ENCODE assay signal across 23 mouse cellular contexts in the genomic region with DNA sequence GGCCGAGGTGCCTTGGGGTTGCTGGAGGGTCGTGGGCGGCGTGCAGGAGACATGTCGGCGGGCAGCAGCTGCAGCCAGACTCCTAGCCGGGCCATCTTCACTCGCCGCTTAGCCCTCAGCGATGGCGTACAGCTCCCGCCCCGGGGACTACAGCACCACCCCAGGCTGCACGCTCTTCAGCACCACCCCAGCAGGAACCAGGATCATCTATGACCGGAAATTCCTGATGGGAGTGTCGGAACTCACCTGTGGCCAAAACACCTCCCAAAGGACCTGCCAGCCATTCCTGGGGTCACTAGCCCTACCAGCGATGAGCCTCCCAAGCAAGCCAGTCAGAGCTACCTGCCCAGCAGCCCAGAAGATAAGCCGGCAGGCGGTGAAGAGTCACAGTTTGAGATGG. TPM values are rescaled to one million over a fixed set of nuclear protein-coding genes. Genes with fewer than 3 reads are reported as not detected.
DNase-seq lines count a peak whose midpoint lies in the region; ATAC-seq lines count a peak whose summit lies in the region.
"Had no signal": no experiment of that assay in that cellular context is flagged by ENCODE, and none has a peak within 500 bp of the region (broad histone marks: within the 10 kb centered on the region; RNA-seq: fewer than 3 reads in every experiment).

No protein-coding gene starts in this region.

- no peaks in the 10 kb centered on the region for H3K9me3 ChIP-seq in midbrain, embryonic 11.5 days (ENCODE audit: control insufficient read depth, low read length)
- H3K9me3 ChIP-seq in midbrain, embryonic 15.5 days = no peaks in the 10 kb centered on the region
- H3K9me3 ChIP-seq: embryonic facial prominence, embryonic 10.5 days; forebrain, embryonic 12.5 days; heart, embryonic 10.5 days; hindbrain, embryonic 12.5 days had no signal

- 81% methylated on average over 19 of the region's 19 CpGs for WGBS in midbrain, embryonic 11.5 days
- 84% methylated on average over 19 of the region's 19 CpGs for WGBS in midbrain, embryonic 15.5 days

- H3K4me3 ChIP-seq in midbrain, embryonic 11.5 days (ENCODE audit: low read depth, low read length) = no peak overlapping the region
- H3K4me3 ChIP-seq in midbrain, embryonic 15.5 days = no peak overlapping the region
- H3K4me3 ChIP-seq: embryonic facial prominence, embryonic 10.5 days; erythroblast, embryonic 14.5 days; forebrain, embryonic 12.5 days; heart, embryonic 10.5 days; hindbrain, embryonic 12.5 days had no signal

- H3K27ac ChIP-seq in midbrain, embryonic 11.5 days (ENCODE audit: low read depth, low read length) = no peak overlapping the region
- H3K27ac ChIP-seq in midbrain, embryonic 15.5 days = no peak overlapping the region
- H3K27ac ChIP-seq: embryonic facial prominence, embryonic 10.5 days; forebrain, embryonic 12.5 days; heart, embryonic 10.5 days; hindbrain, embryonic 12.5 days had no signal

- peaks cover 8% of the 10 kb centered on the region; the same call in 1 of the 2 replicates for H3K36me3 ChIP-seq in midbrain, embryonic 11.5 days (ENCODE audit: control insufficient read depth, insufficient read depth, low read length)
- H3K36me3 ChIP-seq in midbrain, embryonic 15.5 days (replicated peaks) = peaks cover 3% of the 10 kb centered on the region; the same call in 1 of the 2 replicates

- peak; percentile 19 for DNase-seq in midbrain, embryonic 11.5 days (ENCODE audit: low spot score, missing footprints)
- peak; percentile 24 for DNase-seq in ES-CJ7 (ENCODE audit: low read depth, low spot score)
- DNase-seq in ZHBTc4 (ENCODE audit: low read depth, low spot score) = peak; percentile 42
- no peak for DNase-seq in embryo, embryonic 10.5 days (ENCODE audit: low spot score)
- DNase-seq in layer of hippocampus, adult 9-11 months = no peak
- DNase-seq in lung, postnatal 36 days = no peak
- DNase-seq: adrenal gland, postnatal 14 days; cerebellum, adult 11-12 months; cerebellum, adult 9-10 months; cerebellum, postnatal 25 days; forebrain, postnatal 0 days; gastrocnemius, postnatal 14 days; heart, postnatal 10 days; heart, postnatal 4 days had no signal

- H3K4me2 ChIP-seq in midbrain, embryonic 11.5 days = no peak overlapping the region
- no peak overlapping the region for H3K4me2 ChIP-seq in midbrain, embryonic 15.5 days
- H3K4me2 ChIP-seq: forebrain, embryonic 12.5 days; hindbrain, embryonic 12.5 days had no signal

- H3K27me3 ChIP-seq in midbrain, embryonic 11.5 days (ENCODE audit: control insufficient read depth, insufficient read depth, low read length) = no peaks in the 10 kb centered on the region
- no peaks in the 10 kb centered on the region for H3K27me3 ChIP-seq in midbrain, embryonic 15.5 days (replicated peaks)
- H3K27me3 ChIP-seq: forebrain, embryonic 12.5 days; hindbrain, embryonic 12.5 days had no signal

- ATAC-seq in midbrain, embryonic 11.5 days (ENCODE audit: low FRiP score) = no peak
- ATAC-seq in midbrain, embryonic 15.5 days (replicated peaks) = no peak
- ATAC-seq in megakaryocyte-erythroid progenitor cell, adult 5-6 weeks (replicated peaks; ENCODE audit: low FRiP score, low TSS enrichment, poor library complexity, severe bottlenecking) = 0 out of 2 replicates have a peak, but pooled peaks have one; percentile 45
- ATAC-seq: forebrain, postnatal 0 days; hindbrain, embryonic 16.5 days; inflammation-experienced regulatory T-cells, adult 6 months had no signal

- H3K9ac ChIP-seq in midbrain, embryonic 11.5 days (ENCODE audit: low read length) = no peak overlapping the region
- no peak overlapping the region for H3K9ac ChIP-seq in midbrain, embryonic 15.5 days
- H3K9ac ChIP-seq: forebrain, embryonic 12.5 days; forebrain, postnatal 0 days; hindbrain, embryonic 12.5 days had no signal

- H3K4me1 ChIP-seq in midbrain, embryonic 11.5 days (ENCODE audit: control insufficient read depth, insufficient read depth, low read length) = no peaks in the 10 kb centered on the region
- H3K4me1 ChIP-seq in midbrain, embryonic 15.5 days = no peaks in the 10 kb centered on the region
- H3K4me1 ChIP-seq: embryonic facial prominence, embryonic 10.5 days; forebrain, embryonic 12.5 days; heart, embryonic 10.5 days; hindbrain, embryonic 12.5 days had no signal

RNA-seq across cellular contexts. Expression of a gene that starts 28.3 kb away (rescaled TPM):
- polyA plus RNA-seq in midbrain, embryonic 11.5 days (2014; fragmentation: Nextera tagmentation; extraction: Ambion mirVana) = 73.8 and 82.1 TPM in 2 replicates
- 15.0 TPM in 2 replicates for polyA plus RNA-seq in midbrain, embryonic 15.5 days (2015; fragmentation: Nextera tagmentation; extraction: Ambion mirVana)
- total RNA-seq in megakaryocyte-erythroid progenitor cell, adult 5-6 weeks (2014; fragmentation: Nextera tagmentation) = 41.8 and 68.1 TPM in 2 replicates
- 87.4 and 115 TPM in 2 replicates for total RNA-seq in megakaryocyte-erythroid progenitor cell, adult 5-6 weeks (2017)

RNA-seq across cellular contexts. Expression of a gene that starts 28.9 kb away (rescaled TPM):
- polyA plus RNA-seq in midbrain, embryonic 11.5 days (2014; fragmentation: Nextera tagmentation; extraction: Ambion mirVana) = 54.4 and 55.1 TPM in 2 replicates
- polyA plus RNA-seq in midbrain, embryonic 15.5 days (2015; fragmentation: Nextera tagmentation; extraction: Ambion mirVana) = 120 and 127 TPM in 2 replicates
- 9.5 and 13.2 TPM in 2 replicates for total RNA-seq in megakaryocyte-erythroid progenitor cell, adult 5-6 weeks (2014; fragmentation: Nextera tagmentation)
- total RNA-seq in megakaryocyte-erythroid progenitor cell, adult 5-6 weeks (2017) = 21.8 and 45.1 TPM in 2 replicates

Comparison
In these comparisons a context has a peak if more than half of its experiments do, and no peak if none do; other contexts are left out.
1. DNase-seq: peak in midbrain, embryonic 11.5 days (single experiment), ES-CJ7 (single experiment) and ZHBTc4 (single experiment); none in embryo, embryonic 10.5 days (single experiment), layer of hippocampus, adult 9-11 months (single experiment) and lung, postnatal 36 days (single experiment).